14 mouse cellular contexts compared by ENCODE assay signal in genomic region chr1:45355944-45356343, GRCm38 (mm10). TPM values are rescaled to one million over a fixed set of nuclear protein-coding genes. Genes with fewer than 3 reads are reported as not detected.
DNase-seq lines count a peak whose midpoint lies in the region; ATAC-seq lines count a peak whose summit lies in the region.
"Had no signal": no experiment of that assay in that cellular context is flagged by ENCODE, and none has a peak within 500 bp of the region (broad histone marks: within the 10 kb centered on the region; RNA-seq: fewer than 3 reads in every experiment).

No protein-coding gene starts in this region.

- ATAC-seq in intestine, embryonic 16.5 days: no peak
- ATAC-seq: forebrain, embryonic 13.5 days; hindbrain, embryonic 16.5 days had no signal

- no peaks in the 10 kb centered on the region for H3K4me1 ChIP-seq in intestine, embryonic 16.5 days (ENCODE audit: control insufficient read depth, insufficient read depth, low read length)
- H3K4me1 ChIP-seq: forebrain, embryonic 13.5 days; lung, embryonic 15.5 days had no signal

- H3K9ac ChIP-seq in intestine, embryonic 16.5 days (ENCODE audit: low read depth, low read length): no peak overlapping the region
- H3K9ac ChIP-seq: forebrain, embryonic 13.5 days; lung, embryonic 15.5 days had no signal

- 67% methylated on average over 4 of the region's 4 CpGs for WGBS in intestine, embryonic 16.5 days

- peak; percentile 48 to 80 for DNase-seq in heart, adult 18-20 months
- no peak for DNase-seq in heart, postnatal 4 days
- DNase-seq in right cerebral cortex, adult 2 months (ENCODE audit: low spot score in 2 of 2): peak; percentile 13 to 14
- no peak for DNase-seq in right cerebral cortex, postnatal 4 days
- DNase-seq in forelimb bud, embryonic 11.5 days (ENCODE audit: low read depth, low spot score): peak; percentile 7
- peak; percentile 24 for DNase-seq in telencephalon, adult 2 months (ENCODE audit: low read depth, low spot score)
- no peak for DNase-seq in layer of hippocampus, postnatal 14 days (ENCODE audit: low spot score in 2 of 2)
- DNase-seq: cerebellum, postnatal 36 days; thymus, postnatal 36 days had no signal

- H3K27ac ChIP-seq in intestine, embryonic 16.5 days (ENCODE audit: low read length): no peak overlapping the region
- H3K27ac ChIP-seq: forebrain, embryonic 13.5 days; lung, embryonic 15.5 days had no signal

- H3K36me3 ChIP-seq in intestine, embryonic 16.5 days (ENCODE audit: control insufficient read depth, insufficient read depth, low read length): no peaks in the 10 kb centered on the region
- H3K36me3 ChIP-seq: G1E; lung, embryonic 15.5 days had no signal

- H3K4me2 ChIP-seq in intestine, embryonic 16.5 days (ENCODE audit: low read depth, low read length): no peak overlapping the region
- H3K4me2 ChIP-seq: forebrain, embryonic 13.5 days; lung, embryonic 15.5 days had no signal

- no peak overlapping the region for H3K4me3 ChIP-seq in intestine, embryonic 16.5 days (ENCODE audit: low read length)
- H3K4me3 ChIP-seq: forebrain, embryonic 13.5 days; lung, embryonic 15.5 days had no signal

- no peaks in the 10 kb centered on the region for H3K27me3 ChIP-seq in intestine, embryonic 16.5 days (replicated peaks; ENCODE audit: control insufficient read depth, insufficient read depth, low read length)
- H3K27me3 ChIP-seq: forebrain, embryonic 13.5 days; lung, embryonic 15.5 days had no signal

- H3K9me3 ChIP-seq in intestine, embryonic 16.5 days (ENCODE audit: control insufficient read depth, low read length): no peaks in the 10 kb centered on the region
- H3K9me3 ChIP-seq: forebrain, embryonic 13.5 days; G1E; lung, embryonic 15.5 days had no signal

RNA-seq across cellular contexts. Expression of gene Col3a1, which starts 44.6 kb away (rescaled TPM):
- total RNA-seq in heart, adult 18-20 months (2021): 100 to 1,000 TPM in 1 of 2 experiments, 10 to 100 TPM in 1; 97.5 to 107 TPM
- 1,000 to 10,000 TPM; 1,443 to 1,651 TPM for total RNA-seq in heart, postnatal 4 days (2021)
- 10 to 100 TPM; 26.6 to 46.5 TPM for total RNA-seq in layer of hippocampus, postnatal 14 days (2021)
- 1,394 and 1,499 TPM in 2 replicates for polyA plus RNA-seq in intestine, embryonic 16.5 days (2015; fragmentation: Nextera tagmentation; extraction: Ambion mirVana)
- polyA plus RNA-seq: G1E had no signal

Comparison
In these comparisons a context has a peak if more than half of its experiments do, and no peak if none do; other contexts are left out.
1. DNase-seq: peak in heart, adult 18-20 months (2 of 2), right cerebral cortex, adult 2 months (2 of 2), forelimb bud, embryonic 11.5 days (single experiment) and telencephalon, adult 2 months (single experiment); none in heart, postnatal 4 days (single experiment), right cerebral cortex, postnatal 4 days (single experiment) and layer of hippocampus, postnatal 14 days (0 of 2).
2. RNA of gene Col3a1, which starts 44.6 kb away (total RNA-seq): 1,443 to 1,651 TPM in heart, postnatal 4 days; 97.5 to 107 TPM in heart, adult 18-20 months and 26.6 to 46.5 TPM in layer of hippocampus, postnatal 14 days; every median in the first group is over 10 times any median in the second.